Mouse (Mus musculus): ENCODE data around the gene Hsf2bp.
A peak's percentile ranks its signal among the peaks of the same experiment; 100 is the strongest.

The Hsf2bp gene

GRCm38 (mm10) chr17:31908966-31909365, 127.2 kb downstream of the Hsf2bp start:
- DNase-seq (ENCODE audit: low read depth, low spot score) = no peak

- DNase-seq (ENCODE audit: low read depth, low spot score) = no peak
Measured at GRCm38 (mm10) chr17:31906441-31906840, 129.7 kb downstream of the Hsf2bp start.

- peak; percentile 8 for DNase-seq (ENCODE audit: low read depth, low spot score)
Measured at GRCm38 (mm10) chr17:31905791-31906211, 130.3 kb downstream of the Hsf2bp start.

GRCm38 (mm10) chr17:31905201-31905790, 130.9 kb downstream of the Hsf2bp start:
- DNase-seq (ENCODE audit: low read depth, low spot score) = no peak

- no peak for DNase-seq (ENCODE audit: low read depth, low spot score)
Measured at GRCm38 (mm10) chr17:31904036-31904435, 132.1 kb downstream of the Hsf2bp start.

GRCm38 (mm10) chr17:31902630-31903198, 133.4 kb downstream of the Hsf2bp start:
- DNase-seq (ENCODE audit: low read depth, low spot score) = no peak

- DNase-seq (ENCODE audit: low read depth, low spot score) = no peak
Measured at GRCm38 (mm10) chr17:31901461-31902204, 134.5 kb downstream of the Hsf2bp start.

- DNase-seq (ENCODE audit: low read depth, low spot score) = no peak
Measured at GRCm38 (mm10) chr17:31898941-31899340, 137.2 kb downstream of the Hsf2bp start.

GRCm38 (mm10) chr17:31897186-31897793, 138.9 kb downstream of the Hsf2bp start:
- DNase-seq (ENCODE audit: low read depth, low spot score) = no peak

GRCm38 (mm10) chr17:31896751-31897150, 139.4 kb downstream of the Hsf2bp start:
- no peak for DNase-seq (ENCODE audit: low read depth, low spot score)

- no peak for DNase-seq (ENCODE audit: low read depth, low spot score)
Measured at GRCm38 (mm10) chr17:31896311-31896710, 139.8 kb downstream of the Hsf2bp start.

Data from brain, adult 2 months (tissue).